Mouse (Mus musculus): ENCODE measurements around the gene Pak3. TPM values are rescaled to one million over a fixed set of nuclear protein-coding genes. Genes with fewer than 3 reads are reported as not detected.

Gene Pak3
- polyA plus RNA-seq, 1 experiment from 2014 or later = 2.0 TPM

- H3K4me3 ChIP-seq (ENCODE audit: low read depth, low read length) = no peak overlapping the region
- H3K27ac ChIP-seq (replicated peaks) = no peak overlapping the region
- no peaks in the 10 kb centered on the region for H3K9me3 ChIP-seq (ENCODE audit: control insufficient read depth, low read length)
- no peaks in the 10 kb centered on the region for H3K4me1 ChIP-seq (replicated peaks; ENCODE audit: control insufficient read depth, insufficient read depth)
- H3K27me3 ChIP-seq (ENCODE audit: control insufficient read depth, insufficient read depth, low read length) = no peaks in the 10 kb centered on the region
- DNase-seq (ENCODE audit: low spot score) (no peak), ATAC-seq (ENCODE audit: low FRiP score, low TSS enrichment) (no peak)
- 64% methylated on average over 1 of the region's 1 CpGs for whole genome bisulfite sequencing
- no peak overlapping the region for H3K4me2 ChIP-seq (replicated peaks; ENCODE audit: low read depth)
- no peak for TF ChIP-seq CTCF (IDR thresholded peaks at IDR 0.05; ENCODE audit: low read depth)
- TF ChIP-seq EP300 (optimal IDR thresholded peaks at IDR 0.05) = no peak
- no peak overlapping the region for H3K9ac ChIP-seq (ENCODE audit: low read length)
- H3K36me3 ChIP-seq (ENCODE audit: control insufficient read depth, insufficient read depth, low read length) = no peaks in the 10 kb centered on the region
Measured at GRCm38 (mm10) chrX:143520195-143520594, 1.8 kb downstream of the Pak3 start.

GRCm38 (mm10) chrX:143532331-143532730, 13.9 kb downstream of the Pak3 start:
- no peaks in the 10 kb centered on the region for H3K36me3 ChIP-seq (ENCODE audit: control insufficient read depth, insufficient read depth, low read length)
- ATAC-seq (ENCODE audit: low FRiP score, low TSS enrichment) (no peak), DNase-seq (ENCODE audit: low spot score) (no peak)
- no peaks in the 10 kb centered on the region for H3K9me3 ChIP-seq (ENCODE audit: control insufficient read depth, low read length)
- 64% methylated on average over 3 of the region's 3 CpGs for WGBS
- no peak overlapping the region for H3K27ac ChIP-seq (replicated peaks)
- no peak for TF ChIP-seq EP300 (optimal IDR thresholded peaks at IDR 0.05)
- TF ChIP-seq CTCF (IDR thresholded peaks at IDR 0.05; ENCODE audit: low read depth) = no peak
- no peaks in the 10 kb centered on the region for H3K27me3 ChIP-seq (ENCODE audit: control insufficient read depth, insufficient read depth, low read length)
- no peak overlapping the region for H3K4me3 ChIP-seq (ENCODE audit: low read depth, low read length)
- no peaks in the 10 kb centered on the region for H3K4me1 ChIP-seq (replicated peaks; ENCODE audit: control insufficient read depth, insufficient read depth)
- no peak overlapping the region for H3K9ac ChIP-seq (ENCODE audit: low read length)
- H3K4me2 ChIP-seq (replicated peaks; ENCODE audit: low read depth) = no peak overlapping the region

- no peaks in the 10 kb centered on the region for H3K36me3 ChIP-seq (ENCODE audit: control insufficient read depth, insufficient read depth, low read length)
- no peaks in the 10 kb centered on the region for H3K4me1 ChIP-seq (replicated peaks; ENCODE audit: control insufficient read depth, insufficient read depth)
- no peak overlapping the region for H3K27ac ChIP-seq (replicated peaks)
- TF ChIP-seq EP300 (optimal IDR thresholded peaks at IDR 0.05) (no peak), CTCF (IDR thresholded peaks at IDR 0.05; ENCODE audit: low read depth) (no peak)
- H3K9ac ChIP-seq (ENCODE audit: low read length) = no peak overlapping the region
- H3K27me3 ChIP-seq (ENCODE audit: control insufficient read depth, insufficient read depth, low read length) = no peaks in the 10 kb centered on the region
- H3K4me3 ChIP-seq (ENCODE audit: low read depth, low read length) = no peak overlapping the region
- no peak overlapping the region for H3K4me2 ChIP-seq (replicated peaks; ENCODE audit: low read depth)
- WGBS = 71% methylated on average over 3 of the region's 3 CpGs
- H3K9me3 ChIP-seq (ENCODE audit: control insufficient read depth, low read length) = no peaks in the 10 kb centered on the region
- no peak for ATAC-seq (ENCODE audit: low FRiP score, low TSS enrichment)
- DNase-seq (ENCODE audit: low spot score) = no peak
Measured at GRCm38 (mm10) chrX:143533574-143533973, 15.2 kb downstream of the Pak3 start.

GRCm38 (mm10) chrX:143542756-143543155, 24.4 kb downstream of the Pak3 start:
- no peak overlapping the region for H3K4me2 ChIP-seq (replicated peaks; ENCODE audit: low read depth)
- H3K4me3 ChIP-seq (ENCODE audit: low read depth, low read length) = no peak overlapping the region
- ATAC-seq (ENCODE audit: low FRiP score, low TSS enrichment) (no peak), DNase-seq (ENCODE audit: low spot score) (no peak)
- H3K9ac ChIP-seq (ENCODE audit: low read length) = no peak overlapping the region
- no peaks in the 10 kb centered on the region for H3K27me3 ChIP-seq (ENCODE audit: control insufficient read depth, insufficient read depth, low read length)
- H3K36me3 ChIP-seq (ENCODE audit: control insufficient read depth, insufficient read depth, low read length) = no peaks in the 10 kb centered on the region
- TF ChIP-seq CTCF (IDR thresholded peaks at IDR 0.05; ENCODE audit: low read depth) = no peak
- TF ChIP-seq EP300 (optimal IDR thresholded peaks at IDR 0.05) = no peak
- H3K4me1 ChIP-seq (replicated peaks; ENCODE audit: control insufficient read depth, insufficient read depth) = no peaks in the 10 kb centered on the region
- no peaks in the 10 kb centered on the region for H3K9me3 ChIP-seq (ENCODE audit: control insufficient read depth, low read length)
- WGBS = 58% methylated on average over 2 of the region's 2 CpGs
- H3K27ac ChIP-seq (replicated peaks) = no peak overlapping the region

- ATAC-seq (ENCODE audit: low FRiP score, low TSS enrichment) = no peak
- no peak for DNase-seq (ENCODE audit: low spot score)
- no peak overlapping the region for H3K4me3 ChIP-seq (ENCODE audit: low read depth, low read length)
- H3K9ac ChIP-seq (ENCODE audit: low read length) = no peak overlapping the region
- no peaks in the 10 kb centered on the region for H3K9me3 ChIP-seq (ENCODE audit: control insufficient read depth, low read length)
- H3K4me2 ChIP-seq (replicated peaks; ENCODE audit: low read depth) = no peak overlapping the region
- TF ChIP-seq EP300 (optimal IDR thresholded peaks at IDR 0.05) (no peak), CTCF (IDR thresholded peaks at IDR 0.05; ENCODE audit: low read depth) (no peak)
- H3K36me3 ChIP-seq (ENCODE audit: control insufficient read depth, insufficient read depth, low read length) = no peaks in the 10 kb centered on the region
- 44% methylated on average over 7 of the region's 7 CpGs for WGBS
- no peaks in the 10 kb centered on the region for H3K27me3 ChIP-seq (ENCODE audit: control insufficient read depth, insufficient read depth, low read length)
- no peak overlapping the region for H3K27ac ChIP-seq (replicated peaks)
- no peaks in the 10 kb centered on the region for H3K4me1 ChIP-seq (replicated peaks; ENCODE audit: control insufficient read depth, insufficient read depth)
Measured at GRCm38 (mm10) chrX:143543186-143543793, 24.9 kb downstream of the Pak3 start.

GRCm38 (mm10) chrX:143573691-143574090, 55.3 kb downstream of the Pak3 start:
- no peak for ATAC-seq (ENCODE audit: low FRiP score, low TSS enrichment)

More at GRCm38 (mm10) chrX:143573691-143574090, 55.3 kb downstream of the Pak3 start:
- 41% methylated on average over 2 of the region's 2 CpGs for WGBS
- Histone ChIP-seq H3K4me3 (ENCODE audit: low read depth, low read length) (no peak overlapping the region), H3K4me1 (replicated peaks; ENCODE audit: control insufficient read depth, insufficient read depth) (no peaks in the 10 kb centered on the region), H3K4me2 (replicated peaks; ENCODE audit: low read depth) (no peak overlapping the region), H3K27me3 (ENCODE audit: control insufficient read depth, insufficient read depth, low read length) (no peaks in the 10 kb centered on the region), H3K9ac (ENCODE audit: low read length) (no peak overlapping the region), H3K27ac (replicated peaks) (no peak overlapping the region), H3K9me3 (ENCODE audit: control insufficient read depth, low read length) (no peaks in the 10 kb centered on the region), H3K36me3 (ENCODE audit: control insufficient read depth, insufficient read depth, low read length) (no peaks in the 10 kb centered on the region)
- no peak for TF ChIP-seq EP300 (optimal IDR thresholded peaks at IDR 0.05)
- no peak for TF ChIP-seq CTCF (IDR thresholded peaks at IDR 0.05; ENCODE audit: low read depth)
- DNase-seq (ENCODE audit: low spot score) = no peak
